Mouse (Mus musculus) spleen, postnatal 10 days (tissue): ENCODE measurements around the gene Fam104a.
A peak's percentile ranks its signal among the peaks of the same experiment; 100 is the strongest.

Experiments
- DNase-seq, 2 experiments: peaks; one replicate each; pipeline ENCODE4 v3.0.0; 2021 to 2022; ENCODE audit warnings: low spot score in 2 of 2

Fam104a gene

GRCm38 (mm10) chr11:113703758-113704157 lies 19.8 kb upstream of the Fam104a start:
- peak; percentile 72 to 78 for DNase-seq

- no peak for DNase-seq
Observed at GRCm38 (mm10) chr11:113699643-113700042, 15.7 kb upstream of the Fam104a start.

- DNase-seq, result no peak
Observed at GRCm38 (mm10) chr11:113698013-113698545, 14.1 kb upstream of the Fam104a start.

- no peak for DNase-seq
Observed at GRCm38 (mm10) chr11:113697571-113697970, 13.6 kb upstream of the Fam104a start.

GRCm38 (mm10) chr11:113691851-113692250 lies 7.9 kb upstream of the Fam104a start:
- DNase-seq, result no peak

GRCm38 (mm10) chr11:113691318-113691717 lies 7.4 kb upstream of the Fam104a start:
- no peak for DNase-seq

GRCm38 (mm10) chr11:113690506-113690905 lies 6.6 kb upstream of the Fam104a start:
- DNase-seq, result no peak

- no peak for DNase-seq
Observed at GRCm38 (mm10) chr11:113687031-113687430, 3.1 kb upstream of the Fam104a start.

GRCm38 (mm10) chr11:113684707-113685426 lies 912 bp upstream of the Fam104a start:
- DNase-seq, result no peak

- DNase-seq, result no peak
Observed at GRCm38 (mm10) chr11:113683627-113683956, 363 bp downstream of the Fam104a start.

GRCm38 (mm10) chr11:113682897-113683626 lies 893 bp downstream of the Fam104a start:
- DNase-seq, result peak; percentile 60 to 68

- no peak for DNase-seq
Observed at GRCm38 (mm10) chr11:113681979-113682378, 2.0 kb downstream of the Fam104a start.

GRCm38 (mm10) chr11:113680954-113681353 lies 3.0 kb downstream of the Fam104a start:
- peak; percentile 52 to 54 for DNase-seq

GRCm38 (mm10) chr11:113678373-113678772 lies 5.6 kb downstream of the Fam104a start:
- no peak for DNase-seq

- DNase-seq, result no peak
Observed at GRCm38 (mm10) chr11:113677378-113677777, 6.6 kb downstream of the Fam104a start.

GRCm38 (mm10) chr11:113676847-113677246 lies 7.1 kb downstream of the Fam104a start:
- DNase-seq, result no peak

- DNase-seq, result no peak
Observed at GRCm38 (mm10) chr11:113674595-113674994, 9.4 kb downstream of the Fam104a start.

GRCm38 (mm10) chr11:113673614-113674013 lies 10.3 kb downstream of the Fam104a start:
- DNase-seq, result no peak

- no peak for DNase-seq
Observed at GRCm38 (mm10) chr11:113669711-113670110, 14.2 kb downstream of the Fam104a start.

GRCm38 (mm10) chr11:113668857-113669256 lies 15.1 kb downstream of the Fam104a start:
- DNase-seq, result no peak

- no peak for DNase-seq
Observed at GRCm38 (mm10) chr11:113667704-113668103, 16.3 kb downstream of the Fam104a start.

GRCm38 (mm10) chr11:113667122-113667521 lies 16.8 kb downstream of the Fam104a start:
- no peak for DNase-seq

- no peak for DNase-seq
Observed at GRCm38 (mm10) chr11:113666648-113667047, 17.3 kb downstream of the Fam104a start.
